Mouse (Mus musculus) midbrain, embryonic 14.5 days (tissue): ENCODE measurements around the gene Sh3bp5. TPM values are rescaled to one million over a fixed set of nuclear protein-coding genes. Genes with fewer than 3 reads are reported as not detected.
"Not testable (repeated sequence)": the region's sequence is repeated elsewhere in the genome, so short reads cannot be mapped to it uniquely, and the experiment has no call there.

ENCODE experiments used
- ATAC-seq: fragments of 200-750 bp; cut with Nextera tagmentation; 2 replicates; pipeline ENCODE4 v1.8.0; 2017; ENCODE audit warnings: moderate number of reproducible peaks, moderate library complexity; ENCODE audit not compliant: low FRiP score, low TSS enrichment
- DNase-seq: peaks from one replicate; pipeline ENCODE4 v3.0.0-alpha.2; 2015
- H3K27ac ChIP-seq: fragments of 300-500 bp; sonication (generic); replicated peaks from 2 replicates; pipeline ENCODE4 v1.5.1; 2014; ENCODE audit warnings: mild to moderate bottlenecking, low read depth, low read length, moderate library complexity
- H3K27me3 ChIP-seq: fragments of 300-500 bp; sonication (generic); 2 replicates; pipeline ENCODE4 v1.6.1; 2014; ENCODE audit warnings: low read length, control low read depth, mixed read lengths; ENCODE audit not compliant: control insufficient read depth, insufficient read depth
- H3K36me3 ChIP-seq: fragments of 300-500 bp; sonication (generic); 2 replicates; pipeline ENCODE4 v1.6.1; 2014; ENCODE audit warnings: low read length, control low read depth; ENCODE audit not compliant: control insufficient read depth, insufficient read depth
- H3K4me1 ChIP-seq: fragments of 300-500 bp; sonication (generic); 2 replicates; pipeline ENCODE4 v1.6.1; 2014; ENCODE audit warnings: mild to moderate bottlenecking, antibody characterized with exemption, low read length, control low read depth; ENCODE audit not compliant: control insufficient read depth, insufficient read depth
- H3K4me2 ChIP-seq: fragments of 300-500 bp; sonication (generic); 2 replicates; pipeline ENCODE4 v1.6.1; 2014; ENCODE audit warnings: mild to moderate bottlenecking, low read length, moderate library complexity
- H3K4me3 ChIP-seq: fragments of 300-500 bp; sonication (generic); replicated peaks from 2 replicates; pipeline ENCODE4 v1.5.1; 2014; ENCODE audit warnings: low read depth, low read length
- H3K9ac ChIP-seq: fragments of 300-500 bp; sonication (generic); replicated peaks from 2 replicates; pipeline ENCODE4 v1.6.1; 2014; ENCODE audit warnings: mild to moderate bottlenecking, low read length, moderate library complexity
- H3K9me3 ChIP-seq: fragments of 300-500 bp; sonication (generic); 2 replicates; pipeline ENCODE4 v1.6.1; 2016; ENCODE audit warnings: low read length, control low read depth, mixed read lengths; ENCODE audit not compliant: control insufficient read depth
- WGBS: fragments of 180-500 bp; shearing (Covaris S2); extraction: QIAGEN DNeasy Blood & Tissue Kit; methylation state at CpG from one replicate; pipeline ENCODE4 v1.1.7; 2014; 5-methylcytosine and 5-hydroxymethylcytosine counted together
- polyA plus RNA-seq: library from polyadenylated mRNA; unstranded; fragments of >200 nt; fragmentation: Nextera tagmentation; extraction: Ambion mirVana; gene quantifications from 2 replicates; pipeline ENCODE4 v1.2.1, GENCODE M21; 2014

Sh3bp5 gene
- polyA plus RNA-seq, 1 experiment from 2014 or later: 82.4 TPM

DNA sequence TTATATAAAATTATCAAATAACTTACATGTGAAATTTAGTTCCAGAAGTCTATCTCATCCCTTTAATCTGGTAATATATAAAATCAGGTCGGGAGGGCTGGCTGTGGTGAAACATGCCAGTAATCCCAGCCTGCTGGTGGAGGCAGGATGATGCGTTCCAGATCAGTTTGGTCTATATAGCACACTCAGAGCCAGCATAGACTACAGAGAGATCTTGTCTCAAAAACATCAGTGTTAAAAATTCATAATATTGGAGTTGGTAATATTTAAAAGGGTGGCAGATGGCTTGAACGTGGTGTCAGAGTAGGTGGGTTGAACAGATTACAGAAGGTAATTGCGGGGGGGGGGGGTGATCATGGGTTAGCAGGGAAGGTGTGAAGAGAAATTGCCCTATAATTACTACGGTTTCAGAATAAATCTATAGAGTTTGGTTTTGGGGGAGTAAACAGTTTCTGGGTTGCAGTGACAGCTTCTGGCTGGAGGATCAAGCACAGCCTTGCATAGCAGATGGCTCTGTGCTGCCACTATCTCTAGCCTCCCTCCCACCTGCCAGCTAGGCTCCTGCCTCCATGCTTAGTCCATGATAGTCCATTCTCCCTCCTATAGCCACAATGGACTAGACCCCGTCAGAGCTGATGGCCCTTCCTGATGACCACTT is 20.3 kb upstream of the Sh3bp5 start:
- H3K4me1 ChIP-seq: no peaks in the 10 kb centered on the region
- DNase-seq (no peak), ATAC-seq (no peak)
- WGBS: 90% methylated on average over 6 of the region's 6 CpGs
- no peaks in the 10 kb centered on the region for H3K27me3 ChIP-seq
- H3K27ac ChIP-seq: no peak overlapping the region
- H3K9ac ChIP-seq: no peak overlapping the region
- H3K4me3 ChIP-seq: no peak overlapping the region
- H3K36me3 ChIP-seq: no peaks in the 10 kb centered on the region
- H3K9me3 ChIP-seq: no peaks in the 10 kb centered on the region
- no peak overlapping the region for H3K4me2 ChIP-seq

DNA sequence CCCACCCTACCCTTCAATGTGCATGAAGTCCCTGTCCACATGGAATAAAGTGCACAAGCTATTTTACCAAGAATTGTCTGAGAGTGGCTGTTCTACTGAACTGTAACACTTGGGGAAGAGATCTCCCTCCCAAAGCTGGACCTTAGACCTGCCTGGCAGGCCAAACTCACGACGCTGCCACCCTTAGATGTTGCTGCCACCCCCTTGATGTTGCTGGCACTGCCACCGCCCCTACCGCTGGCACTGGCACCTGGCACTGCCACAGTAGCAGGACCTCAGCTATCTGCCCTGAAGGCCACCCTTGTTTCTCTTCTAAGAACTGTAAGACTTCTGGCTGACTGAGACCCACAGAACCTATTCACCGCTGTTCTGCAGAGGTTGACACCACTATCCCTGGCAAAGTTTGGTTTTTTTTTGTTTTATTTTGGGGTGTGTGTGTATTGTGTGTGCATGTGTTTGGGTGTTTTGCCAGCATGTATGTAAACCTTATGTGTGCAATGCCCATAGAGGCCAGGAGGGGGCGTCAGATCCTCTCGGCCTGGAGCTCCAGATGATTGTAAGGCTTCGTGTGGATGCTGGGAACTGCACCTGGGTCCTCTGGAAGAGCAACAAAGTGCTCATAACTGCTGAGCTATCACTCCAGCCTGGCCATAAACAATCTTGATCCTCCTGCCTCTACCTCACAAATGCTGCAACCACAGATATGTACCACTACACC is 19.1 kb upstream of the Sh3bp5 start:
- Histone ChIP-seq H3K27ac (no peak overlapping the region), H3K4me1 (no peaks in the 10 kb centered on the region), H3K9ac (no peak overlapping the region), H3K36me3 (no peaks in the 10 kb centered on the region), H3K4me2 (no peak overlapping the region), H3K9me3 (no peaks in the 10 kb centered on the region), H3K4me3 (no peak overlapping the region), H3K27me3 (no peaks in the 10 kb centered on the region)
- ATAC-seq: no peak
- no peak for DNase-seq
- 90% methylated on average over 8 of the region's 8 CpGs for WGBS

- not testable (repeated sequence) for ATAC-seq, H3K27ac ChIP-seq, H3K4me3 ChIP-seq, H3K9me3 ChIP-seq, H3K4me2 ChIP-seq, DNase-seq, H3K9ac ChIP-seq, H3K27me3 ChIP-seq, H3K4me1 ChIP-seq, H3K36me3 ChIP-seq
- WGBS: 37% methylated on average over 12 of the region's 12 CpGs
Measured at GRCm38 (mm10) chr14:31453946-31454345, 18.1 kb upstream of the Sh3bp5 start.

DNA sequence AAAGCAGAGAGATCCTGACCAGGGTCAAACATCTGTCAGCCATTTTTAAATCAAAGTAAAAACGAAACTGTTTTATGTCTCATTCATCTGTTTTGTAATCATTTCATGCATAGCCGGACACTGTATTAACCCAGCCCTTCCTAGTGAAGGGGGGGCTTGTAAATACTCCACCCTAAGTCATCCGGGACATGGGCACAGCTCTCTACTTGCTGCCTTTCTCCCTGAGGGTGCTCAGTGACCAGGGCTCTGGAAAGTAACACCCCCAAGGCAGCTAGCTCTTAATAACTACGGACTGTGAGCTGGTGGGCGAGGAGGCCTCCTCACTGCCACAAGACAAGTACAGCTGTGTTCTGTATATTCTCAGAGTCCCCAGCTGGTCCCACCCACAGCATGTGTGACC is 13.1 kb upstream of the Sh3bp5 start:
- no peaks in the 10 kb centered on the region for H3K27me3 ChIP-seq
- no peak overlapping the region for H3K9ac ChIP-seq
- H3K36me3 ChIP-seq: no peaks in the 10 kb centered on the region
- H3K4me2 ChIP-seq: no peak overlapping the region
- no peak overlapping the region for H3K4me3 ChIP-seq
- no peak overlapping the region for H3K27ac ChIP-seq
- DNase-seq (no peak), ATAC-seq (no peak)
- H3K9me3 ChIP-seq: no peaks in the 10 kb centered on the region
- 82% methylated on average over 5 of the region's 5 CpGs for WGBS
- H3K4me1 ChIP-seq: no peaks in the 10 kb centered on the region

DNA sequence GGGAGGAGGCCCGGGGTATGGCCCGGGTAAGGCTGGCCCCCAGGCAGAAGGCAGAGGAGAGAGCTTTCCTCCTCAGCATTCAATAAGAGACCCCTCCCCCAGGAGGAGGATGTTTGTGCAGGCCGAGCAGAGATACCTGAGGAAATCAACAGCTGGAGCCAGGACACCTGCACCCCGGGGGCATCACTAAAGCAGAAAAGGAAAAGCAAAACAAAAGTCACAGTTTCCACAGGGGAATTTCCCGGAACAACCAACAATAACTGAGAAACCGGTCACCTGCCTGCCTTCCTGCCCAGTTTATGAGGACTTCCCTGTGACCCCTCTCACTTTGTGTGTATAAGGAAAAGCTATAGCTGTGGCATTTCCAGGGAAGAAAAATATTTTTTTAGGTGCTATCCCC is 7.7 kb upstream of the Sh3bp5 start:
- ATAC-seq: no peak
- no peak for DNase-seq
- Histone ChIP-seq H3K4me2 (no peak overlapping the region), H3K27ac (no peak overlapping the region), H3K9me3 (no peaks in the 10 kb centered on the region), H3K36me3 (no peaks in the 10 kb centered on the region), H3K4me1 (no peaks in the 10 kb centered on the region), H3K4me3 (no peak overlapping the region), H3K9ac (no peak overlapping the region), H3K27me3 (no peaks in the 10 kb centered on the region)
- WGBS: 80% methylated on average over 6 of the region's 6 CpGs

DNA sequence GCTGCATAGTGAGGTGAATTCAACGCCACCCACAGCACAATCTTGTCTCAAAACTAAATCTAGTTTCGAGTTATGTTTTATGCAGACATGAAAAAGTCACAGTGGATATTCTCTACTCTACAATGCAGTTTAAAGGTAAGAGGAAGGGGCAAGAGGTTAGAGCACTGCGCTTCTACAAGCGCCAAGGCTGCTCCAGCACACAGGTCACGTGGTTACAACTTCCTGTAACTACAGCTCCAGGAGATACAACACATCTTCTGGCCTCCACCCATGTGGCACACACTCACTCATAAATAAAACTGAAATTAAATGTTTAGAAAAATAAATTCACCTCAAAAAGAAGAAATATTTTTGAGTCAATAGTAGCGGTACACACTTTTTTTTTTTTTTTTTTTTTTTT is 4.8 kb upstream of the Sh3bp5 start:
- WGBS: 87% methylated on average over 6 of the region's 6 CpGs
- no peak for ATAC-seq
- no peak overlapping the region for H3K4me2 ChIP-seq

GRCm38 (mm10) chr14:31440230-31440629 is 4.4 kb upstream of the Sh3bp5 start:
- no peak overlapping the region for H3K27ac ChIP-seq
- H3K9ac ChIP-seq: no peak overlapping the region
- H3K4me1 ChIP-seq: peaks cover 6% of the 10 kb centered on the region
- H3K27me3 ChIP-seq: no peaks in the 10 kb centered on the region
- DNase-seq: no peak
- H3K4me3 ChIP-seq: no peak overlapping the region
- H3K4me2 ChIP-seq: no peak overlapping the region
- no peak for ATAC-seq
- 35% methylated on average over 3 of the region's 3 CpGs for WGBS
- no peaks in the 10 kb centered on the region for H3K9me3 ChIP-seq
- H3K36me3 ChIP-seq: no peaks in the 10 kb centered on the region

More for the DNA sequence above, 4.8 kb upstream of the Sh3bp5 start:
- no peak for DNase-seq
- no peaks in the 10 kb centered on the region for H3K36me3 ChIP-seq
- H3K9me3 ChIP-seq: no peaks in the 10 kb centered on the region
- no peaks in the 10 kb centered on the region for H3K27me3 ChIP-seq
- no peak overlapping the region for H3K27ac ChIP-seq
- H3K9ac ChIP-seq: no peak overlapping the region
- H3K4me3 ChIP-seq: no peak overlapping the region
- peaks cover 6% of the 10 kb centered on the region for H3K4me1 ChIP-seq

DNA sequence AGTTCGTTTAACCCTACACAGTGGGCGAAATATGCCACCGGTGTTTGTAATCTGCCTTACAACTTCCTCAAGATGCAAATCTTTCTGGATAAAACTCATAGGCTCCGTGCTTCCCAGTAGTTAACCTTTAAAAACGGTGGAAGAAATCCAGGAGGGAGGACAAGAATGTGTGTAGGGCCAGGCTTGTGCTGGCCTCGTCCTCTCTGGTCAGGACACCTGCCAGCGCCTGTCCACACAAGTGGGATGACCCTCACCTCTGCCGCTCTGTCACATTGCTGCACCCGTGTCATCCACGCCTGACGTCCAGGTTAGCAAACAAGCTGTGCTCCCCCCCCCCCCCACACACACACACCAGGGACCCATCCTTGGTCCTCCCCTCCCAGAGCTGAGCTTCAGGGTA is 3.4 kb upstream of the Sh3bp5 start:
- DNase-seq (no peak), ATAC-seq (no peak)
- H3K4me1 ChIP-seq: peaks cover 8% of the 10 kb centered on the region
- H3K27ac ChIP-seq: no peak overlapping the region
- H3K9me3 ChIP-seq: no peaks in the 10 kb centered on the region
- H3K36me3 ChIP-seq: no peaks in the 10 kb centered on the region
- H3K9ac ChIP-seq: no peak overlapping the region
- 85% methylated on average over 11 of the region's 11 CpGs for WGBS
- H3K4me2 ChIP-seq: no peak overlapping the region
- H3K4me3 ChIP-seq: no peak overlapping the region
- no peaks in the 10 kb centered on the region for H3K27me3 ChIP-seq
